Mouse (Mus musculus): ENCODE data around the gene Ntrk2.

- TF ChIP-seq CTCF (IDR thresholded peaks at IDR 0.05; ENCODE audit: low read depth) (no peak), EP300 (IDR thresholded peaks at IDR 0.05; ENCODE audit: low read depth) (no peak)
Measured at GRCm38 (mm10) chr13:58940798-58941197, 134.4 kb downstream of the Ntrk2 start.
